Mouse (Mus musculus): ENCODE measurements around the gene Pik3c2g. TPM values are rescaled to one million over a fixed set of nuclear protein-coding genes. Genes with fewer than 3 reads are reported as not detected.
"Not testable (repeated sequence)": the region's sequence is repeated elsewhere in the genome, so short reads cannot be mapped to it uniquely, and the experiment has no call there.

Pik3c2g gene
- polyA plus RNA-seq, 1 experiment from 2014 or later = 0.87 TPM

- ATAC-seq (ENCODE audit: insufficient number of reproducible peaks, low FRiP score) = no peak
- 43% methylated on average over 1 of the region's 1 CpGs for WGBS
These were observed 291.3 kb downstream of the Pik3c2g start for GRCm38 (mm10) chr6:139878362-139878696.

GRCm38 (mm10) chr6:139882076-139882475, 295.1 kb downstream of the Pik3c2g start:
- Histone ChIP-seq H3K4me1 (replicated peaks) (0 out of 2 replicates have a peak, but pooled peaks cover 4% of the 10 kb centered on the region), H3K9ac (no peak overlapping the region), H3K36me3 (no peaks in the 10 kb centered on the region), H3K9me3 (replicated peaks) (no peaks in the 10 kb centered on the region), H3K4me2 (no peak overlapping the region), H3K4me3 (no peak overlapping the region), H3K27me3 (replicated peaks) (no peaks in the 10 kb centered on the region), H3K27ac (ENCODE audit: poor library complexity, severe bottlenecking) (no peak overlapping the region)
- 91% methylated on average over 2 of the region's 2 CpGs for WGBS
- no peak for ATAC-seq (ENCODE audit: insufficient number of reproducible peaks, low FRiP score)

More at GRCm38 (mm10) chr6:139878362-139878696, 291.3 kb downstream of the Pik3c2g start:
- Histone ChIP-seq H3K4me1 (replicated peaks) (0 out of 2 replicates have a peak, but pooled peaks cover 4% of the 10 kb centered on the region), H3K9me3 (replicated peaks) (no peaks in the 10 kb centered on the region), H3K27ac (ENCODE audit: poor library complexity, severe bottlenecking) (no peak overlapping the region), H3K4me2 (no peak overlapping the region), H3K9ac (no peak overlapping the region), H3K36me3 (no peaks in the 10 kb centered on the region), H3K4me3 (no peak overlapping the region), H3K27me3 (replicated peaks) (no peaks in the 10 kb centered on the region)

- Histone ChIP-seq H3K4me3 (no peak overlapping the region), H3K9me3 (replicated peaks) (no peaks in the 10 kb centered on the region), H3K36me3 (no peaks in the 10 kb centered on the region), H3K9ac (no peak overlapping the region), H3K27me3 (replicated peaks) (no peaks in the 10 kb centered on the region), H3K4me2 (no peak overlapping the region), H3K4me1 (replicated peaks) (no peaks in the 10 kb centered on the region), H3K27ac (ENCODE audit: poor library complexity, severe bottlenecking) (no peak overlapping the region)
- ATAC-seq (ENCODE audit: insufficient number of reproducible peaks, low FRiP score) = no peak
These were observed 300.2 kb downstream of the Pik3c2g start for GRCm38 (mm10) chr6:139887175-139887574.

- H3K27me3 ChIP-seq (replicated peaks) = no peaks in the 10 kb centered on the region
- no peaks in the 10 kb centered on the region for H3K4me1 ChIP-seq (replicated peaks)
- no peak overlapping the region for H3K4me3 ChIP-seq
- H3K27ac ChIP-seq (ENCODE audit: poor library complexity, severe bottlenecking) = no peak overlapping the region
- H3K4me2 ChIP-seq = no peak overlapping the region
- no peaks in the 10 kb centered on the region for H3K36me3 ChIP-seq
- ATAC-seq (ENCODE audit: insufficient number of reproducible peaks, low FRiP score) = no peak
- 0 out of 2 replicates have a peak, but pooled peaks cover 3% of the 10 kb centered on the region for H3K9me3 ChIP-seq (replicated peaks)
- no peak overlapping the region for H3K9ac ChIP-seq
- 43% methylated on average over 2 of the region's 2 CpGs for WGBS
These were observed 308.6 kb downstream of the Pik3c2g start for GRCm38 (mm10) chr6:139895637-139896036.

GRCm38 (mm10) chr6:139899630-139900151, 312.7 kb downstream of the Pik3c2g start:
- Histone ChIP-seq H3K9me3 (replicated peaks) (no peaks in the 10 kb centered on the region), H3K36me3 (no peaks in the 10 kb centered on the region), H3K27ac (ENCODE audit: poor library complexity, severe bottlenecking) (no peak overlapping the region), H3K4me1 (replicated peaks) (no peaks in the 10 kb centered on the region), H3K9ac (no peak overlapping the region), H3K4me2 (no peak overlapping the region), H3K4me3 (no peak overlapping the region), H3K27me3 (replicated peaks) (no peaks in the 10 kb centered on the region)
- ATAC-seq (ENCODE audit: insufficient number of reproducible peaks, low FRiP score) = no peak
- WGBS = 89% methylated on average over 8 of the region's 8 CpGs

GRCm38 (mm10) chr6:139901801-139902200, 314.8 kb downstream of the Pik3c2g start:
- H3K36me3 ChIP-seq = no peaks in the 10 kb centered on the region
- H3K4me1 ChIP-seq (replicated peaks) = no peaks in the 10 kb centered on the region
- H3K4me3 ChIP-seq = no peak overlapping the region
- no peak for ATAC-seq (ENCODE audit: insufficient number of reproducible peaks, low FRiP score)
- no peak overlapping the region for H3K9ac ChIP-seq
- H3K4me2 ChIP-seq = no peak overlapping the region
- no peaks in the 10 kb centered on the region for H3K27me3 ChIP-seq (replicated peaks)
- H3K27ac ChIP-seq (ENCODE audit: poor library complexity, severe bottlenecking) = no peak overlapping the region
- no peaks in the 10 kb centered on the region for H3K9me3 ChIP-seq (replicated peaks)
- WGBS = 48% methylated on average over 4 of the region's 4 CpGs

GRCm38 (mm10) chr6:139907138-139907537, 320.1 kb downstream of the Pik3c2g start:
- ATAC-seq (ENCODE audit: insufficient number of reproducible peaks, low FRiP score) = no peak
- no peaks in the 10 kb centered on the region for H3K36me3 ChIP-seq
- no peaks in the 10 kb centered on the region for H3K9me3 ChIP-seq (replicated peaks)
- H3K9ac ChIP-seq = no peak overlapping the region
- WGBS = 65% methylated on average over 4 of the region's 4 CpGs
- peaks cover 3% of the 10 kb centered on the region; the same call in 1 of the 2 replicates for H3K4me1 ChIP-seq (replicated peaks)
- H3K27me3 ChIP-seq (replicated peaks) = no peaks in the 10 kb centered on the region
- no peak overlapping the region for H3K4me2 ChIP-seq
- no peak overlapping the region for H3K27ac ChIP-seq (ENCODE audit: poor library complexity, severe bottlenecking)
- H3K4me3 ChIP-seq = no peak overlapping the region

- Histone ChIP-seq H3K27ac (ENCODE audit: poor library complexity, severe bottlenecking) (no peak overlapping the region), H3K4me3 (no peak overlapping the region), H3K9me3 (replicated peaks) (no peaks in the 10 kb centered on the region), H3K4me2 (no peak overlapping the region), H3K9ac (no peak overlapping the region), H3K4me1 (replicated peaks) (peaks cover 3% of the 10 kb centered on the region; the same call in 1 of the 2 replicates), H3K36me3 (no peaks in the 10 kb centered on the region), H3K27me3 (replicated peaks) (no peaks in the 10 kb centered on the region)
- ATAC-seq (ENCODE audit: insufficient number of reproducible peaks, low FRiP score) = no peak
- 68% methylated on average over 12 of the region's 12 CpGs for WGBS
These were observed 322.1 kb downstream of the Pik3c2g start for GRCm38 (mm10) chr6:139908997-139909669.

- Histone ChIP-seq H3K4me2 (no peak overlapping the region), H3K4me1 (replicated peaks) (no peaks in the 10 kb centered on the region), H3K27me3 (replicated peaks) (no peaks in the 10 kb centered on the region), H3K27ac (ENCODE audit: poor library complexity, severe bottlenecking) (no peak overlapping the region), H3K36me3 (no peaks in the 10 kb centered on the region), H3K9me3 (replicated peaks) (no peaks in the 10 kb centered on the region), H3K9ac (no peak overlapping the region), H3K4me3 (no peak overlapping the region)
- WGBS = 70% methylated on average over 5 of the region's 5 CpGs
- no peak for ATAC-seq (ENCODE audit: insufficient number of reproducible peaks, low FRiP score)
These were observed 341.7 kb downstream of the Pik3c2g start for GRCm38 (mm10) chr6:139928766-139929165.

- H3K9me3 ChIP-seq (replicated peaks) = no peaks in the 10 kb centered on the region
- H3K4me1 ChIP-seq (replicated peaks) = no peaks in the 10 kb centered on the region; the same call in 1 of the 2 replicates
- H3K4me3 ChIP-seq = no peak overlapping the region
- no peak overlapping the region for H3K9ac ChIP-seq
- WGBS = 33% methylated on average over 2 of the region's 2 CpGs
- no peak for ATAC-seq (ENCODE audit: insufficient number of reproducible peaks, low FRiP score)
- no peaks in the 10 kb centered on the region for H3K27me3 ChIP-seq (replicated peaks)
- no peak overlapping the region for H3K27ac ChIP-seq (ENCODE audit: poor library complexity, severe bottlenecking)
- H3K36me3 ChIP-seq = no peaks in the 10 kb centered on the region
- no peak overlapping the region for H3K4me2 ChIP-seq
These were observed 347.8 kb downstream of the Pik3c2g start for GRCm38 (mm10) chr6:139934861-139935260.

GRCm38 (mm10) chr6:139937581-139937980, 350.6 kb downstream of the Pik3c2g start:
- H3K27ac ChIP-seq (ENCODE audit: poor library complexity, severe bottlenecking); H3K4me3 ChIP-seq; H3K9ac ChIP-seq; H3K9me3 ChIP-seq (replicated peaks); ATAC-seq (ENCODE audit: insufficient number of reproducible peaks, low FRiP score); H3K4me2 ChIP-seq; H3K27me3 ChIP-seq (replicated peaks); H3K36me3 ChIP-seq; H3K4me1 ChIP-seq (replicated peaks): not testable (repeated sequence)
- 85% methylated on average over 4 of the region's 4 CpGs for WGBS

Measured in heart, embryonic 12.5 days (tissue).